Mouse (Mus musculus) forebrain, embryonic 12.5 days (tissue): ENCODE measurements around the gene Hsd17b1. TPM values are rescaled to one million over a fixed set of nuclear protein-coding genes. Genes with fewer than 3 reads are reported as not detected.

Experiments
- ATAC-seq: fragments of 200-750 bp; cut with Nextera tagmentation; 2 replicates; pipeline ENCODE4 v1.8.0; 2017; ENCODE audit warnings: moderate TSS enrichment; ENCODE audit not compliant: low FRiP score
- H3K27ac ChIP-seq: fragments of 300-500 bp; sonication (generic); 2 replicates; pipeline ENCODE4 v1.5.1; 2016; ENCODE audit warnings: mild to moderate bottlenecking
- H3K27me3 ChIP-seq: fragments of 300-500 bp; sonication (generic); 2 replicates; pipeline ENCODE4 v1.6.1; 2016; ENCODE audit warnings: mild to moderate bottlenecking
- H3K36me3 ChIP-seq: fragments of 300-500 bp; sonication (generic); replicated peaks from 2 replicates; pipeline ENCODE4 v1.6.1; 2016; ENCODE audit warnings: mild to moderate bottlenecking
- H3K4me1 ChIP-seq: fragments of 300-500 bp; sonication (generic); 2 replicates; pipeline ENCODE4 v1.6.1; 2016
- H3K4me2 ChIP-seq: fragments of 300-500 bp; sonication (generic); 2 replicates; pipeline ENCODE4 v1.6.1; 2016; ENCODE audit warnings: mild to moderate bottlenecking, moderate library complexity
- H3K4me3 ChIP-seq: fragments of 300-500 bp; sonication (generic); replicated peaks from 2 replicates; pipeline ENCODE4 v1.5.1; 2016; ENCODE audit warnings: mild to moderate bottlenecking
- H3K9ac ChIP-seq: fragments of 300-500 bp; sonication (generic); 2 replicates; pipeline ENCODE4 v1.6.1; 2016; ENCODE audit warnings: mild to moderate bottlenecking
- H3K9me3 ChIP-seq: fragments of 300-500 bp; sonication (generic); 2 replicates; pipeline ENCODE4 v1.6.1; 2016
- WGBS: fragments of 180-500 bp; shearing (Covaris S2); methylation state at CpG from one replicate; pipeline ENCODE4 v1.1.7; 2016; 5-methylcytosine and 5-hydroxymethylcytosine counted together
- polyA plus RNA-seq: library from polyadenylated mRNA; unstranded; fragments of >200 nt; fragmentation: Nextera tagmentation; extraction: Ambion mirVana; gene quantifications from 2 replicates; pipeline ENCODE4 v1.2.1, GENCODE M21; 2016

Gene Hsd17b1
- polyA plus RNA-seq, 1 experiment from 2014 or later: 0.33 TPM

- Histone ChIP-seq H3K4me1 (peaks cover 46% of the 10 kb centered on the region), H3K27ac (no peak overlapping the region), H3K4me3 (no peak overlapping the region), H3K36me3 (peaks cover 61% of the 10 kb centered on the region), H3K4me2 (no peak overlapping the region), H3K27me3 (no peaks in the 10 kb centered on the region), H3K9ac (no peak overlapping the region), H3K9me3 (no peaks in the 10 kb centered on the region)
- WGBS: 84% methylated on average over 1 of the region's 1 CpGs
- no peak for ATAC-seq
Observed at GRCm38 (mm10) chr11:101089931-101090330, 11.7 kb downstream of the Hsd17b1 start.

GRCm38 (mm10) chr11:101094930-101095313 is 16.7 kb downstream of the Hsd17b1 start:
- ATAC-seq: peak; percentile 50
- Histone ChIP-seq H3K4me1 (peaks cover 19% of the 10 kb centered on the region), H3K36me3 (peaks cover 72% of the 10 kb centered on the region), H3K27ac (peak overlapping the region; percentile 56; the same call in 1 of the 2 replicates), H3K4me3 (peak overlapping the region; percentile 74), H3K4me2 (peak overlapping the region; percentile 72), H3K27me3 (no peaks in the 10 kb centered on the region), H3K9ac (peak overlapping the region; percentile 74), H3K9me3 (no peaks in the 10 kb centered on the region)
- WGBS: 1% methylated on average over 18 of the region's 18 CpGs

- ATAC-seq: peak; percentile 97
- no peaks in the 10 kb centered on the region for H3K9me3 ChIP-seq
- H3K4me1 ChIP-seq: peaks cover 19% of the 10 kb centered on the region
- no peaks in the 10 kb centered on the region for H3K27me3 ChIP-seq
- peak within 1 kb of the TSS; percentile 72 for H3K4me2 ChIP-seq
- H3K27ac ChIP-seq: peak within 1 kb of the TSS; percentile 86
- peak within 1 kb of the TSS; percentile 74 for H3K4me3 ChIP-seq
- WGBS: under 1% methylated on average over 43 of the region's 43 CpGs
- H3K36me3 ChIP-seq: peaks cover 72% of the 10 kb centered on the region
- H3K9ac ChIP-seq: peak within 1 kb of the TSS; percentile 74
Observed at GRCm38 (mm10) chr11:101095314-101096024, 17.3 kb downstream of the Hsd17b1 start, which contains the start of gene Psmc3ip. Gene Psmc3ip (minus strand): TSS chr11:101095436.

- Histone ChIP-seq H3K9me3 (no peaks in the 10 kb centered on the region), H3K4me2 (no peak overlapping the region), H3K27ac (no peak overlapping the region), H3K36me3 (peaks cover 70% of the 10 kb centered on the region), H3K4me1 (peaks cover 19% of the 10 kb centered on the region), H3K9ac (no peak overlapping the region), H3K4me3 (no peak overlapping the region), H3K27me3 (no peaks in the 10 kb centered on the region)
- no peak for ATAC-seq
- 91% methylated on average over 8 of the region's 8 CpGs for WGBS
Observed at GRCm38 (mm10) chr11:101098231-101098630, 20.0 kb downstream of the Hsd17b1 start.

- no peak for ATAC-seq
- WGBS: 94% methylated on average over 5 of the region's 5 CpGs
- H3K27ac ChIP-seq: no peak overlapping the region
- no peaks in the 10 kb centered on the region for H3K27me3 ChIP-seq
- H3K4me1 ChIP-seq: no peaks in the 10 kb centered on the region
- H3K4me2 ChIP-seq: no peak overlapping the region
- H3K36me3 ChIP-seq: peaks cover 62% of the 10 kb centered on the region
- H3K9me3 ChIP-seq: no peaks in the 10 kb centered on the region
- H3K4me3 ChIP-seq: no peak overlapping the region
- no peak overlapping the region for H3K9ac ChIP-seq
Observed at GRCm38 (mm10) chr11:101103011-101103410, 24.8 kb downstream of the Hsd17b1 start.

- Histone ChIP-seq H3K36me3 (0 out of 2 replicates have a peak, but pooled peaks cover 12% of the 10 kb centered on the region), H3K4me1 (peaks cover 4% of the 10 kb centered on the region; the same call in 1 of the 2 replicates), H3K27me3 (no peaks in the 10 kb centered on the region), H3K27ac (no peak overlapping the region), H3K4me2 (no peak overlapping the region), H3K9ac (no peak overlapping the region), H3K4me3 (no peak overlapping the region), H3K9me3 (no peaks in the 10 kb centered on the region)
- 74% methylated on average over 4 of the region's 4 CpGs for WGBS
- ATAC-seq: no peak
Observed at GRCm38 (mm10) chr11:101109351-101109750, 31.1 kb downstream of the Hsd17b1 start.

- H3K4me2 ChIP-seq: no peak overlapping the region
- no peaks in the 10 kb centered on the region for H3K27me3 ChIP-seq
- no peak overlapping the region for H3K9ac ChIP-seq
- H3K4me3 ChIP-seq: no peak overlapping the region
- WGBS: 71% methylated on average over 5 of the region's 5 CpGs
- H3K27ac ChIP-seq: no peak overlapping the region
- H3K36me3 ChIP-seq: 0 out of 2 replicates have a peak, but pooled peaks cover 8% of the 10 kb centered on the region
- peaks cover 15% of the 10 kb centered on the region for H3K4me1 ChIP-seq
- H3K9me3 ChIP-seq: no peaks in the 10 kb centered on the region
- ATAC-seq: no peak
Observed at GRCm38 (mm10) chr11:101110708-101111107, 32.5 kb downstream of the Hsd17b1 start.

GRCm38 (mm10) chr11:101111178-101111577 is 33.0 kb downstream of the Hsd17b1 start:
- Histone ChIP-seq H3K27me3 (no peaks in the 10 kb centered on the region), H3K4me2 (no peak overlapping the region), H3K36me3 (0 out of 2 replicates have a peak, but pooled peaks cover 8% of the 10 kb centered on the region), H3K9me3 (no peaks in the 10 kb centered on the region), H3K9ac (no peak overlapping the region), H3K4me1 (peaks cover 19% of the 10 kb centered on the region), H3K4me3 (no peak overlapping the region), H3K27ac (no peak overlapping the region)
- 90% methylated on average over 4 of the region's 4 CpGs for WGBS
- no peak for ATAC-seq

- Histone ChIP-seq H3K27me3 (no peaks in the 10 kb centered on the region), H3K9ac (no peak overlapping the region), H3K27ac (no peak overlapping the region), H3K4me3 (no peak overlapping the region), H3K4me1 (peaks cover 25% of the 10 kb centered on the region), H3K36me3 (0 out of 2 replicates have a peak, but pooled peaks cover 8% of the 10 kb centered on the region), H3K4me2 (no peak overlapping the region), H3K9me3 (no peaks in the 10 kb centered on the region)
- no peak for ATAC-seq
- WGBS: 92% methylated on average over 3 of the region's 3 CpGs
Observed at GRCm38 (mm10) chr11:101112186-101112585, 34.0 kb downstream of the Hsd17b1 start.

GRCm38 (mm10) chr11:101115564-101115963 is 37.4 kb downstream of the Hsd17b1 start:
- no peaks in the 10 kb centered on the region for H3K27me3 ChIP-seq
- H3K4me1 ChIP-seq: peaks cover 38% of the 10 kb centered on the region
- ATAC-seq: no peak
- 0 out of 2 replicates have a peak, but pooled peaks cover 8% of the 10 kb centered on the region for H3K36me3 ChIP-seq
- peak overlapping the region; percentile 16; the same call in 1 of the 2 replicates for H3K4me2 ChIP-seq
- 30% methylated on average over 2 of the region's 2 CpGs for WGBS
- no peak overlapping the region for H3K9ac ChIP-seq
- no peak overlapping the region for H3K4me3 ChIP-seq
- peak overlapping the region; percentile 73 for H3K27ac ChIP-seq
- no peaks in the 10 kb centered on the region for H3K9me3 ChIP-seq

GRCm38 (mm10) chr11:101118105-101118504 is 39.9 kb downstream of the Hsd17b1 start:
- no peak overlapping the region for H3K27ac ChIP-seq
- peak overlapping the region; percentile 87 for H3K4me3 ChIP-seq
- peak overlapping the region; percentile 92 for H3K9ac ChIP-seq
- peak overlapping the region; percentile 97 for H3K4me2 ChIP-seq
- no peaks in the 10 kb centered on the region for H3K27me3 ChIP-seq
- peaks cover 17% of the 10 kb centered on the region for H3K36me3 ChIP-seq
- 58% methylated on average over 4 of the region's 4 CpGs for WGBS
- H3K9me3 ChIP-seq: no peaks in the 10 kb centered on the region
- H3K4me1 ChIP-seq: peaks cover 48% of the 10 kb centered on the region
- no peak for ATAC-seq

- ATAC-seq: peak; percentile 71
- H3K36me3 ChIP-seq: peaks cover 23% of the 10 kb centered on the region
- peak overlapping the region; percentile 92 for H3K9ac ChIP-seq
Observed at GRCm38 (mm10) chr11:101119131-101119760, 41.0 kb downstream of the Hsd17b1 start.

More at GRCm38 (mm10) chr11:101119131-101119760, 41.0 kb downstream of the Hsd17b1 start:
- no peaks in the 10 kb centered on the region for H3K27me3 ChIP-seq
- no peaks in the 10 kb centered on the region for H3K9me3 ChIP-seq
- WGBS: 1% methylated on average over 39 of the region's 39 CpGs
- H3K4me1 ChIP-seq: peaks cover 48% of the 10 kb centered on the region
- H3K27ac ChIP-seq: peak overlapping the region; percentile 91
- H3K4me3 ChIP-seq: peak overlapping the region; percentile 87
- H3K4me2 ChIP-seq: peak overlapping the region; percentile 97
